In genomic region chr7:111897016-111897415, GRCm38 (mm10) we compare ENCODE assay signal across 8 mouse cellular contexts.
"Had no signal": no experiment of that assay in that cellular context is flagged by ENCODE, and none has a peak within 500 bp of the region (broad histone marks: within the 10 kb centered on the region; RNA-seq: fewer than 3 reads in every experiment).

No protein-coding gene starts in this region.

- DNase-seq: liver; liver, embryonic 13.5 days; liver, postnatal 0 days; thymus, adult 18-20 months; thymus, postnatal 14 days had no signal

- ATAC-seq: liver, postnatal 0 days had no signal

- H3K27ac ChIP-seq: limb, embryonic 12.5 days; liver, embryonic 13.5 days; neural tube, embryonic 12.5 days had no signal

- H3K4me3 ChIP-seq: left cerebral cortex, adult 2 months; limb, embryonic 12.5 days; liver, embryonic 13.5 days; neural tube, embryonic 12.5 days had no signal
